Mouse (Mus musculus): Measurements from ENCODE around the gene Cdk9.

The Cdk9 gene

DNA sequence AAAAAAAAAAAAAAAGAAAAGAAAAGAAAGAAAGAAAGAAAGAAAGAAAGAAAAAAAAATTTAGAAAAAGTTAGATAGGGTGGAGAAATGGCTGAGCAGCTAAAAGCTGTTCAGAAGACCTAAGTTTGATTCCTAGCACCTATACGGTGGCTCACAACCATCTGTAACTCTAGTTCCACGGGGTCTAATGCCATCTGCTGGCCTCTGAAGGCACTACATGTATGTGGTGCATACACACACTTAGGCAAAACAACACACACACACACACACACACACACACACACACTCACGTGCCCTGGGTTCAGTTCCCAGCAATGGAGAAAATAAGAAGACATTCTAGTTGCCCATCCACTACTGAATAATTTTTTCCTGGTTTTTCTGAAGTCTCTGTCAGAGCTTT lies 36.1 kb downstream of the Cdk9 start:
- DNase-seq (ENCODE audit: low read depth) = no peak

- DNase-seq (ENCODE audit: low read depth) = no peak
Observed at GRCm38 (mm10) chr2:32673176-32673917, 39.5 kb downstream of the Cdk9 start.

DNA sequence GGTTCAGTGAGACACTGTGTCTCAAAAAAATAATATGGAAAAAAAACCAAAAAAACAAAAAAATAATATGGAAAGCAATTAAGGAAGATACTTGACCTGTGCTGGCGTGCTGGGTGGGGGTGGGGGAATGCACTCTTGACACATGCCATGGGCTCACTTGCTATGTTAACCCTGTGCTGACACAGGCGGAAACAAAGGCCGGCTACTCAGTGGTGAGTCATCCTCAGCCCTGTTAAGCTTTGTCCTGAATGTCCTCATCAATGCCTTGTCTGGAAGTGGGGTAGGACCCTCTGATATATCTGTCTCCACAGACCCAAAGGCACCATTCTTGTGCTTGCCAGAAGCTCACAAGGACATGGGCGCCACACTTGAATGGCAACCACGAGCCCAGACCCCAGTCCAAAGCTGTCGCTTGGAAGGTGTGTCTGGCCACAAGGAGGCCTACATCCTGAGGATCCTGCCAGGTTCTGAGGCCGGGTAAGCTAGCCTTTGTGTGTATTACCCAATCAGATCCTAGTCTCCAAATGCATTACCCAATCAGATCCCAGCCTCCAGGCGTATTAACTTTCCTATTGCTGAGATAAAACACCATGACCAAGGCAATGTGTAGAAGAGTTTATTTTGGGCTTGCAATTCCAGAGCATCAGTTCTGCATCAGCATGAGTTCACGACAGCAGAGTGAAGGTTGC lies 40.8 kb downstream of the Cdk9 start:
- no peak for DNase-seq (ENCODE audit: low read depth)

DNA sequence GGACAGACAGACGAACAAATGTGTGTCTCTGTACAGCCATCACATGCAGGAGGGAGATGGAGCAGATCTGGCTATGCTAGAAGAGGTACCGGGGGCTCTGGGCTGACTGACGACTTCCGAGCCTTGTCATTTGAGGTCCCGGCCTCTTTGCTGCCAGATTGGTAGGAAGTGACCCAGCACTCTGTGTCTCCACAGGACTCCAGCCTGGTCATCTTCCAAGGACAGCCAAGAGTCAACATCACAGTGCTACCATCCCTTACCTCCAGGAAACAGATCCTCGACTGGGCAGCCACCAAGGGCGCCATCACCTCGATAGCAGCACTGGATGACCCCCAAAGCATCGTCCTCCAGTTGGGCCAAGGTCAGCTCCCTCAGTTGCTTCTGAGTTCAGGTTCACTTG lies 41.7 kb downstream of the Cdk9 start:
- no peak for DNase-seq (ENCODE audit: low read depth)

- DNase-seq (ENCODE audit: low read depth) = no peak
Observed at GRCm38 (mm10) chr2:32669876-32670275, 43.0 kb downstream of the Cdk9 start.

DNA sequence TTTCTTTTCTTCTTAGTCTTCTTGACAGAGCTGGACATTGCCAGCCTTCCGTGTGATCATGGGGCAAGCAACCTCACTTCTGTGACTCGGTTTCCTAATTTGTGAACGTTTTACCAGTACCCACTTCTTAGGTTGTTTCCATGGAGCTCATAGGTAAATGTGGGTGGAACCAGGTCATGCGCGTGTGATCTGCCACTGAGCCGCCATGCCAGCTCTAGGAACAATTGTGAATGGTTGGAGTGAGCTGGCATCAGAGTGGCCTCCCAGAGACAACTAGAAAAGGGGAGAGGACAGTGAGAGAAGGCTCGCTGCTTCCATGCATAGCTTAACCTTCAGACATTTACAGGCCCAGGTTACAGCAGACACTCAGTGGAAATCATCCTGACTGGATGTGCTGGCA lies 44.7 kb downstream of the Cdk9 start:
- no peak for DNase-seq (ENCODE audit: low read depth)

DNA sequence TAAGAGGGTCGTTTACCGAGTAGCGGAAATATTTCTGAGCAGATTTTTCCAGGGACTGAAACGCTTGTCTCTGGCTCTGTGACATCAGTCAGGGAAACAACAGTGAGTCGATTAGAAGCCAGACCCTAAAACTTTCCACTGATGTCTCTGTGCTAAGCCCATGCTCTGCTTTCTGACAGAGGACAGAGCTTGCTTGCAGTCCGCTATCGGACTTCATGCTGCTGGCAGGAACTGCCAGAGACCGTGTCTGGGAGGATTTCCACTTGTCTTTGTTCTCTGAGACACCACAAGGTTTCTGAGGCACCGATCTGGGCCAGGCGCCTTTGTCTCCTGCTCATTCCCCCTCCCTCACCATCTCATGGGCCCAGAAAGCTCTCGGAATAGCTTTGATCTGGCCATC lies 45.1 kb downstream of the Cdk9 start:
- no peak for DNase-seq (ENCODE audit: low read depth)

GRCm38 (mm10) chr2:32665853-32666252 lies 47.0 kb downstream of the Cdk9 start:
- no peak for DNase-seq (ENCODE audit: low read depth)

GRCm38 (mm10) chr2:32665345-32665744 lies 47.5 kb downstream of the Cdk9 start:
- no peak for DNase-seq (ENCODE audit: low read depth)

DNA sequence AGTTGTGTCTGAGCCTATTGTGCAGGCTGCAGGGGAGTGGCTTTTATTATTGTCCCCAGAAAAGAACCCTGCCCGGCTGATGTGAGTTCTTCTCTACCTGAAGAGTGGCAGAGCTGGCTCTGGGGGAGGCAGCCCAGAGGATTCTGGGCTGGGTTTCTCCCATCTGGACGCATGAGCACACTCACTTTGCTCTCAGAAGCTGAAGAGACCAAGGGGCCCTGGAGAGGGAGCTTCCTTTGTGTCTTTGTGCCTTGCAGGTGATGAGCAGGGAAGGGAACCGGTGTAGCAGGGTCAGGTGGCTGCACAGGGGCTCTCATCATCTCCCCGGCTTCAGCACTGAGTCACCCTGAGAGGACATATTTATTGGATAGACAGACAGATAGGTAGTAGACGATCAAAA lies 50.6 kb downstream of the Cdk9 start:
- no peak for DNase-seq (ENCODE audit: low read depth)

DNA sequence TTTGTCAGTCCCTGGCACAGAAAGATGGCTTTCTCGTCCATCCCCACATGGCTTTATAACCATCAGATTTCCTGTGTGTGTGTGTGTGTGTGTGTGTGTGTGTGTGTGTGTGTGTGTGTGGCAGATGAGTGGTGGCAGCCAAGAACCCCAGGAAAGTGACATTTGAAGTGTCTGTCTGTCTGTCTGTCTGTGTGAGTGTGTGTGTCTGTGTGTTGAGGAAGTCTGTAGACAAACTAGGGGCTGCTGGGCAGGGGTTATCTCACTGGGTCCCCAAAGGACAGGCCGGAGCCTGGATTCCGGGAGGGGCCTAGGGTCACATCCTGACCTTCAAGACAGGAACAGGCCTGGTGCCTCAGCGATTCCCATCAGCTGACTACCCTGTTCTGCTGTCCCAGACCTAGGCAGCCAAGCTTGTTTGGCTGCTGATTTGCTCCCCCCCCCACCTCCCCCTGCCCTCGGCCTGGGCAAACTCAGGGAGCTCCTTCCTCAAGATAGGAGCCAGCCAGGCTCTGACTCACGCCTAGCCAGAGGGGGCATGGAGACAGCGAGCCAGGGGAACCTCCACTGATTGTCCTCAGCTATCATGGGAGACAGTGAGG lies 51.3 kb downstream of the Cdk9 start:
- no peak for DNase-seq (ENCODE audit: low read depth)

DNA sequence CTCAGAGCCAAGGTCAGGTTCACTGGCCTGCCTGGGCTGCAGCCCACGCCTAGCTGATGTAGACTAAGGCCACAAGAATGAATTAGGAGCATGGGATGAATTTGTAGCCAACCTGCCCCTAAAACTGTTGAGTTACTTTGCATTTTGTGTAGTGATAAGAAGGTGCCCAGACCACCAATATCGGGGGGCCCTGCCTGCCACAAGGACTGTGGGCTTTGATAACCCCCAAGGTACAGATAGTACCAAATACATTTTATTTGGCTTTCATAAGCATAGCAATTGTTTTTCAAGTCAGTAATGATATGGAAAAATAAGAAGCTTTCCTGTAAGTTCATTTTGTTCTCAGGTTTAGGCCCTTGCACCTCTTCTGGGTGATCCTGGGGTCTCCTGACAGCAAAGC lies 54.0 kb downstream of the Cdk9 start:
- DNase-seq (ENCODE audit: low read depth) = no peak

- no peak for DNase-seq (ENCODE audit: low read depth)
Observed at GRCm38 (mm10) chr2:32655826-32656225, 57.0 kb downstream of the Cdk9 start.
